Mouse (Mus musculus): ENCODE data around the gene Coro7. TPM values are rescaled to one million over a fixed set of nuclear protein-coding genes. Genes with fewer than 3 reads are reported as not detected.

The Coro7 gene
- total RNA-seq, 2 experiments from 2014 or later, result 40.2 to 68.6 TPM

- no peak for ATAC-seq (ENCODE audit: poor library complexity, severe bottlenecking)
Measured at GRCm38 (mm10) chr16:4649692-4650091, 29.9 kb downstream of the Coro7 start.

- ATAC-seq (ENCODE audit: poor library complexity, severe bottlenecking), result no peak
Measured at GRCm38 (mm10) chr16:4649211-4649610, 30.4 kb downstream of the Coro7 start.

GRCm38 (mm10) chr16:4648416-4649023, 31.1 kb downstream of the Coro7 start:
- no peak for ATAC-seq (ENCODE audit: poor library complexity, severe bottlenecking)

GRCm38 (mm10) chr16:4647651-4648141, 31.9 kb downstream of the Coro7 start:
- no peak for ATAC-seq (ENCODE audit: poor library complexity, severe bottlenecking)

- no peak for ATAC-seq (ENCODE audit: poor library complexity, severe bottlenecking)
Measured at GRCm38 (mm10) chr16:4646831-4647230, 32.7 kb downstream of the Coro7 start.

- ATAC-seq (ENCODE audit: poor library complexity, severe bottlenecking), result no peak
Measured at GRCm38 (mm10) chr16:4645867-4646266, 33.7 kb downstream of the Coro7 start.

- no peak for ATAC-seq (ENCODE audit: poor library complexity, severe bottlenecking)
Measured at GRCm38 (mm10) chr16:4643670-4644419, 35.7 kb downstream of the Coro7 start.

- no peak for ATAC-seq (ENCODE audit: poor library complexity, severe bottlenecking)
Measured at GRCm38 (mm10) chr16:4642937-4643336, 36.6 kb downstream of the Coro7 start.

- no peak for ATAC-seq (ENCODE audit: poor library complexity, severe bottlenecking)
Measured at GRCm38 (mm10) chr16:4642190-4642589, 37.4 kb downstream of the Coro7 start.

GRCm38 (mm10) chr16:4641119-4641838, 38.3 kb downstream of the Coro7 start:
- no peak for ATAC-seq (ENCODE audit: poor library complexity, severe bottlenecking)

- peak; percentile 36; the same call in 1 of the 2 replicates for ATAC-seq (ENCODE audit: poor library complexity, severe bottlenecking)
Measured at GRCm38 (mm10) chr16:4640267-4641005, 39.1 kb downstream of the Coro7 start.

GRCm38 (mm10) chr16:4639831-4640237, 39.7 kb downstream of the Coro7 start, which contains the start of the genes Vasn and Dnaja3:
TSS of gene Vasn (plus strand) at chr16:4639941.
TSS of gene Dnaja3 (plus strand) at chr16:4639989.
- ATAC-seq (ENCODE audit: poor library complexity, severe bottlenecking), result peak; percentile 78

- ATAC-seq (ENCODE audit: poor library complexity, severe bottlenecking), result no peak
Measured at GRCm38 (mm10) chr16:4638891-4639390, 40.6 kb downstream of the Coro7 start.

- no peak for ATAC-seq (ENCODE audit: poor library complexity, severe bottlenecking)
Measured at GRCm38 (mm10) chr16:4635760-4636159, 43.8 kb downstream of the Coro7 start.

- no peak for ATAC-seq (ENCODE audit: poor library complexity, severe bottlenecking)
Measured at GRCm38 (mm10) chr16:4634681-4635080, 44.9 kb downstream of the Coro7 start.

- ATAC-seq (ENCODE audit: poor library complexity, severe bottlenecking), result no peak
Measured at GRCm38 (mm10) chr16:4633661-4634060, 45.9 kb downstream of the Coro7 start.

- no peak for ATAC-seq (ENCODE audit: poor library complexity, severe bottlenecking)
Measured at GRCm38 (mm10) chr16:4632050-4632449, 47.5 kb downstream of the Coro7 start.

GRCm38 (mm10) chr16:4629950-4630349, 49.6 kb downstream of the Coro7 start:
- ATAC-seq (ENCODE audit: poor library complexity, severe bottlenecking), result peak; percentile 87

GRCm38 (mm10) chr16:4628898-4629419, 50.6 kb downstream of the Coro7 start:
- ATAC-seq (ENCODE audit: poor library complexity, severe bottlenecking), result no peak

GRCm38 (mm10) chr16:4627105-4627504, 52.5 kb downstream of the Coro7 start:
- ATAC-seq (ENCODE audit: poor library complexity, severe bottlenecking), result no peak

All from megakaryocyte, adult 5-6 weeks (primary cell).